Mouse (Mus musculus) heart, embryonic 11.5 days (tissue): ENCODE results near the gene Slc9a3r2. TPM values are rescaled to one million over a fixed set of nuclear protein-coding genes. Genes with fewer than 3 reads are reported as not detected.

Source experiments
- ATAC-seq: fragments of 200-750 bp; cut with Nextera tagmentation; replicated peaks from 2 replicates; pipeline ENCODE4 v1.8.0; 2017; ENCODE audit warnings: moderate library complexity; ENCODE audit not compliant: insufficient number of reproducible peaks, low FRiP score, low TSS enrichment
- H3K27ac ChIP-seq: fragments of 300-500 bp; sonication (generic); 2 replicates; pipeline ENCODE4 v1.5.1; 2014; ENCODE audit warnings: mild to moderate bottlenecking, low read depth, low read length
- H3K27me3 ChIP-seq: fragments of 300-500 bp; sonication (generic); 2 replicates; pipeline ENCODE4 v1.6.1; 2014; ENCODE audit warnings: mild to moderate bottlenecking, low read length, mixed read lengths; ENCODE audit not compliant: control insufficient read depth, insufficient read depth
- H3K36me3 ChIP-seq: fragments of 300-500 bp; sonication (generic); 2 replicates; pipeline ENCODE4 v1.6.1; 2014; ENCODE audit warnings: mild to moderate bottlenecking, low read length, moderate library complexity, mixed read lengths; ENCODE audit not compliant: control insufficient read depth, insufficient read depth
- H3K4me1 ChIP-seq: fragments of 300-500 bp; sonication (generic); 2 replicates; pipeline ENCODE4 v1.6.1; 2014; ENCODE audit warnings: low read length; ENCODE audit not compliant: control insufficient read depth, insufficient read depth
- H3K4me2 ChIP-seq: fragments of 300-500 bp; sonication (generic); 2 replicates; pipeline ENCODE4 v1.6.1; 2014; ENCODE audit warnings: mild to moderate bottlenecking, moderate library complexity
- H3K4me3 ChIP-seq: fragments of 300-500 bp; sonication (generic); 2 replicates; pipeline ENCODE4 v1.5.1; 2014; ENCODE audit warnings: low read depth, low read length
- H3K9ac ChIP-seq: fragments of 300-500 bp; sonication (generic); 2 replicates; pipeline ENCODE4 v1.6.1; 2014; ENCODE audit warnings: mild to moderate bottlenecking, low read depth, low read length, moderate library complexity
- H3K9me3 ChIP-seq: fragments of 300-500 bp; sonication (generic); replicated peaks from 2 replicates; pipeline ENCODE4 v1.6.1; 2016; ENCODE audit warnings: low read length; ENCODE audit not compliant: control insufficient read depth
- WGBS: fragments of 180-500 bp; shearing (Covaris S2); extraction: QIAGEN DNeasy Blood & Tissue Kit; methylation state at CpG from one replicate; pipeline ENCODE4 v1.1.7; 2014; ENCODE audit not compliant: insufficient replicate concordance; 5-methylcytosine and 5-hydroxymethylcytosine counted together
- polyA plus RNA-seq: library from polyadenylated mRNA; unstranded; fragments of >200 nt; fragmentation: Nextera tagmentation; extraction: Ambion mirVana; gene quantifications from 2 replicates; pipeline ENCODE4 v1.2.1, GENCODE M21; 2014

Gene Slc9a3r2
- polyA plus RNA-seq, 1 experiment from 2014 or later: 52.7 TPM

DNA sequence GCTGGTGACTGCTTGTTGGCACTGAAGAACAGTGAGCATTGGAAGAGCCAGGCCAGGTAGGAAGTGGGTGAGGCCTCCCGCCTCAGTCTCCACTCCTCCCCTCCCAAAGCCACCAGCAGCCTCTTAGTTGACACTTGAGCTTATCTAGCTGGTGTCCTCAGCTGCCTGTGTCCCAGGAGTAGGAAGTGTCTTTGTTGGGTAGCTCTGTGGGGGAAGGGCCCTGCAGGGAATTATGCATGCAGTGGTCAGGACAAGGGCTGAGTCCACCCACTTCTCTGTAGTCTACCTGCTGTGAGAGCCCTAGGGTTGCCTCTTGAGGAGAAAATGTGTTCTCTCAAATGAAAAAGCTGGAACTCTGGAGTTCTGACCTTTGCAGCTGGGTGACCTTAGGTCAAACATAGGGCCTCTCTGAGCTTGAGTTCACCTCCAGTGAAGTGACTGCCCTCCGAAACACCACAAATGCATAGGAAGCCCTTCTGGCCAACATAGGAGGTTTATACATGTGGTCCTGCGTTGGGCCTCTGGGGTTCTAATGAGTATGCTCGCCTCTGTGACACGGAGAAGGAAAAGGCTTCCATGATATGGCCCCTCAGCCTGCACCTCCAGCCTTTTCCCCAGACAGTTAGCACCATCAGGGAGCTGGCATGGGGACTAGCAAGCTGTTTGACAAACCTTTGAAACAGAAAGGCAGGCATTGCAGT, 13.2 kb downstream of the Slc9a3r2 start:
- ATAC-seq: no peak
- Histone ChIP-seq H3K4me1 (peaks cover 30% of the 10 kb centered on the region), H3K27ac (no peak overlapping the region), H3K27me3 (peaks cover 42% of the 10 kb centered on the region), H3K36me3 (peaks cover 2% of the 10 kb centered on the region; the same call in 1 of the 2 replicates), H3K4me2 (no peak overlapping the region), H3K9me3 (no peaks in the 10 kb centered on the region), H3K9ac (no peak overlapping the region), H3K4me3 (no peak overlapping the region)
- WGBS: 59% methylated on average over 5 of the region's 5 CpGs

DNA sequence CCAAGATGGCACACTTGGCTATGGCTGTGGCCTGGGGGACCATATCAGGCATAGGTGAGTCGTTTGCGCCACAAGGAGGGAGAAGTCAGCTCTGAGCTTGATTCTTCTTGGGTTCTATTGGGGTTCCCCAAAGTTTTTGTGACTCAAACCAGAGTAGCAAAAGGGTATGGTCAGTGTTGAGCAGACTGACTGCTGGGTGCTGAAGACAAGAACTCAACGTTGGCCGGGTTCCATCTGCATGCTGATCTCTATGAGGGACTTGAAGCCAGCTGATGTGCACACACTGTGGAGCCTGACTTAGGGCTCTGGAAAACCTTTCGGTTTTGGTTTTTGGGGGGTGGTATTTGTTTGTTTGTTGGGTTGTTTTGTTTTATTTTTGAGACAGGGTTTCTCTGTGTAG, 14.4 kb downstream of the Slc9a3r2 start:
- Histone ChIP-seq H3K4me3 (no peak overlapping the region), H3K27ac (no peak overlapping the region), H3K36me3 (peaks cover 2% of the 10 kb centered on the region; the same call in 1 of the 2 replicates), H3K9ac (no peak overlapping the region), H3K9me3 (no peaks in the 10 kb centered on the region), H3K4me2 (no peak overlapping the region), H3K27me3 (peaks cover 36% of the 10 kb centered on the region), H3K4me1 (peaks cover 34% of the 10 kb centered on the region)
- 85% methylated on average over 5 of the region's 5 CpGs for whole genome bisulfite sequencing
- ATAC-seq: no peak

DNA sequence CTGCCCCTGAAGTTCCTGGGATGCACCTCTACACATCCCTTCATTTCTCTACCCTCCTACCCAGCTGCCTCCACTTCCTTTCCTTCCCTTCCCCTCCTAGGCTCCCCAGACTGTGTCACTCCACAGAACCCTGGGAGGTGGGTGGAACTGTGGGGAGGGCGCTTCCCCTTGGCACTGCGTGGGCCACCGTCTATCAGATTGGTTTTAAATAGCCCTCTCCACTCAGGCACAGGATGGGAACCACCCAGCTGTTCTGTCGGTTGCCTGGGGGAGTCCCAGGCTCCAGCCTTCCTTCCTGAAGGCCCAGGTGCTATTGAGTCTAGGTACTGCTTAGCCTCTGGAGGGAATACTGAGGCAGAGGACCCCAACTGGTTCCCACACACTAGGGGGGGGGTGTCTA, 15.1 kb downstream of the Slc9a3r2 start:
- Histone ChIP-seq H3K9ac (no peak overlapping the region), H3K36me3 (0 out of 2 replicates have a peak, but pooled peaks cover 4% of the 10 kb centered on the region), H3K4me3 (no peak overlapping the region), H3K4me1 (peaks cover 34% of the 10 kb centered on the region), H3K27ac (no peak overlapping the region), H3K4me2 (no peak overlapping the region), H3K27me3 (peaks cover 30% of the 10 kb centered on the region), H3K9me3 (no peaks in the 10 kb centered on the region)
- 72% methylated on average over 4 of the region's 4 CpGs for WGBS
- ATAC-seq: no peak

DNA sequence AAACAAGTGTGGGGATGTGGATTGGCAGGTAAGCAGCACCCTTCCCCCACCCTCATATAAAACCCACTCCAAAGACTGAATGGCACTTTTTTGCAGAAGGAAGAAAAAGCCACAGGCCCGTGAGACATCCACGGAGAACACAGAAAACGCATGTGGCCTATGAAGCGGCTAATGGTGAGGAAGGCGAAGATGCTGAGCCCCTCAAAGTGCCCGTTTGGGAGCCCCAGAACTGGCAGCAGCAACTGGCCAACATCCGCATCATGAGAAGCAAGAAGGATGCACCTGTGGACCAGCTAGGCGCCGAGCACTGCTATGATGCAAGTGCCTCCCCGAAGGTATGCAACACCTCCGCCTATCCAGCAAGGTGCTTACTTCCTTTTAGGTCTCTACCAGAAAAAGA, 16.3 kb downstream of the Slc9a3r2 start:
- Histone ChIP-seq H3K4me2 (no peak overlapping the region), H3K27ac (peak overlapping the region; percentile 84; the same call in 1 of the 2 replicates), H3K4me3 (no peak overlapping the region), H3K36me3 (peaks cover 9% of the 10 kb centered on the region; the same call in 1 of the 2 replicates), H3K9me3 (no peaks in the 10 kb centered on the region), H3K27me3 (peaks cover 21% of the 10 kb centered on the region), H3K4me1 (peaks cover 28% of the 10 kb centered on the region), H3K9ac (no peak overlapping the region)
- ATAC-seq: no peak
- 92% methylated on average over 11 of the region's 11 CpGs for WGBS

DNA sequence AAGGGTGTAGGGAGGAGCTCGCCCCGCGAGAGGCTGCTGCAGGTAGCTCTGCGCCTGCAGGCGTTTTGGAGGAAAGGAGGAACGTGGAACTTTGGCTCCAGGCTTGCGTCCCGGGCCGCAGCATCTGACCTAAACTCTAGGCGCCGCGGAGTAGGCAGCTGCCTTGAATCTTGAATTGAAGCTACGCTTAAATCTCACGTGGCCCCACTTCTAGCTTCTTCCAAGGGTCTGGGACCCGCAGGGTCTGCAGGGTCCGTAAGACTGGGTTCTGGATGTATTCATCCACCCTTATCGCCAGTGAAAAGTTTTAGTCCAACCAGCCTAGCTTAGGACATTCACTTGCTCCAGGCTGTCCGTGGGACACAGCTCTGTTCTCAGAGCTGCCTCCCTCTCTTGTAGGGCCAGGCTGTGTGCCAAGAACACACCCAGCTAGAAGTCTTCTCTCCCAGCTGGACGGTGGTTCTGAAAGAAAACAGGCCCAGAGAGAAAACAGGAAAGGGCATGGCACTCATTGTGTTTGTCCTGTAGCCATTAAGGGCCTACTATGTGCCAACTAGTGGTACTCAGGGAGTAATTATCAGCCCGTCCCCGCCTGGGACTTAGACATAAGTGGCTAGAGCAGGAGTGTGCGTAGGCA, 17.2 kb downstream of the Slc9a3r2 start:
- no peaks in the 10 kb centered on the region for H3K9me3 ChIP-seq
- peak overlapping the region; percentile 74 for H3K4me3 ChIP-seq
- H3K4me1 ChIP-seq: peaks cover 28% of the 10 kb centered on the region

GRCm38 (mm10) chr17:24632167-24632812, 17.8 kb downstream of the Slc9a3r2 start, which contains the start of the genes Tsc2 and Nthl1:
Gene Tsc2, minus strand, starts transcription at chr17:24632630.
Gene Nthl1, plus strand, starts transcription at chr17:24632680.
- peak within 1 kb of the TSS; percentile 74 for H3K4me3 ChIP-seq
- no peaks in the 10 kb centered on the region for H3K9me3 ChIP-seq
- WGBS: 2% methylated on average over 51 of the region's 51 CpGs
- H3K4me1 ChIP-seq: peaks cover 28% of the 10 kb centered on the region
- H3K4me2 ChIP-seq: peak within 1 kb of the TSS; percentile 75
- peak within 1 kb of the TSS; percentile 84 for H3K27ac ChIP-seq
- H3K27me3 ChIP-seq: peaks cover 11% of the 10 kb centered on the region
- ATAC-seq: peak; percentile 64; the same call in 1 of the 2 replicates
- H3K36me3 ChIP-seq: peaks cover 9% of the 10 kb centered on the region; the same call in 1 of the 2 replicates
- H3K9ac ChIP-seq: peak within 1 kb of the TSS; percentile 81

More for the DNA sequence above, 17.2 kb downstream of the Slc9a3r2 start:
- Histone ChIP-seq H3K4me2 (peak overlapping the region; percentile 75), H3K27me3 (peaks cover 16% of the 10 kb centered on the region), H3K27ac (peak overlapping the region; percentile 84), H3K9ac (peak overlapping the region; percentile 81), H3K36me3 (peaks cover 9% of the 10 kb centered on the region; the same call in 1 of the 2 replicates)
- 12% methylated on average over 22 of the region's 22 CpGs for WGBS
- ATAC-seq: peak; percentile 41; the same call in 1 of the 2 replicates

DNA sequence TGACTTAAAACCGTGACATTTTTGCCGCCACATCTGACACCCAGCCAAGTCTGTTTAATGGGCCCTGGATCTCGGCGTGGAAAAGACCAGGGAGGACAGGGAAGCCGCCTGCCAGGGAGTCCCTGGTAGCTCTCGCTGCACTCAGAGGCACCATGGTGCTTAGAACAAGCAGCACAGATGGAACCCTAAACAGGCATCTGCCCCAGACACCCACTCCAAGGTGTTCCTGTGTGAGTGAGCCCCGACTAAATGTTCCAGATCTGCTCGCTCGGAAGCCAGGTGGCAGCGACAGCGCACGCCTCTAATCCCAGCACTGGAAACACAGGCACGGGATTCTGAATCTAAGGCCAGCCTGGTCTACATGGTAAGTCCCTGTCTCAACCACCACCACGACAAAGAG, 20.1 kb downstream of the Slc9a3r2 start:
- WGBS: 85% methylated on average over 14 of the region's 14 CpGs
- Histone ChIP-seq H3K36me3 (peaks cover 20% of the 10 kb centered on the region), H3K9ac (no peak overlapping the region), H3K4me2 (no peak overlapping the region), H3K4me3 (no peak overlapping the region), H3K9me3 (no peaks in the 10 kb centered on the region), H3K27ac (no peak overlapping the region), H3K4me1 (peaks cover 16% of the 10 kb centered on the region), H3K27me3 (peaks cover 11% of the 10 kb centered on the region)
- no peak for ATAC-seq

- 25% methylated on average over 5 of the region's 5 CpGs for WGBS
- peaks cover 14% of the 10 kb centered on the region for H3K4me1 ChIP-seq
Observed at GRCm38 (mm10) chr17:24628646-24629045, 21.5 kb downstream of the Slc9a3r2 start.

More at GRCm38 (mm10) chr17:24628646-24629045, 21.5 kb downstream of the Slc9a3r2 start:
- H3K27me3 ChIP-seq: peaks cover under 1% of the 10 kb centered on the region
- H3K27ac ChIP-seq: no peak overlapping the region
- H3K9me3 ChIP-seq: no peaks in the 10 kb centered on the region
- ATAC-seq: no peak
- no peak overlapping the region for H3K4me2 ChIP-seq
- no peak overlapping the region for H3K4me3 ChIP-seq
- H3K36me3 ChIP-seq: peaks cover 24% of the 10 kb centered on the region
- no peak overlapping the region for H3K9ac ChIP-seq
